Mouse (Mus musculus): ENCODE data around the gene Dnah11. TPM values are rescaled to one million over a fixed set of nuclear protein-coding genes. Genes with fewer than 3 reads are reported as not detected.

The Dnah11 gene
- polyA plus RNA-seq (2014; fragmentation: Illumina TruSeq; extraction: RNeasy Lipid Tissue Mini Kit (QIAGEN cat#74804); ENCODE audit: low read depth, low replicate concordance): 0.28 TPM

DNA sequence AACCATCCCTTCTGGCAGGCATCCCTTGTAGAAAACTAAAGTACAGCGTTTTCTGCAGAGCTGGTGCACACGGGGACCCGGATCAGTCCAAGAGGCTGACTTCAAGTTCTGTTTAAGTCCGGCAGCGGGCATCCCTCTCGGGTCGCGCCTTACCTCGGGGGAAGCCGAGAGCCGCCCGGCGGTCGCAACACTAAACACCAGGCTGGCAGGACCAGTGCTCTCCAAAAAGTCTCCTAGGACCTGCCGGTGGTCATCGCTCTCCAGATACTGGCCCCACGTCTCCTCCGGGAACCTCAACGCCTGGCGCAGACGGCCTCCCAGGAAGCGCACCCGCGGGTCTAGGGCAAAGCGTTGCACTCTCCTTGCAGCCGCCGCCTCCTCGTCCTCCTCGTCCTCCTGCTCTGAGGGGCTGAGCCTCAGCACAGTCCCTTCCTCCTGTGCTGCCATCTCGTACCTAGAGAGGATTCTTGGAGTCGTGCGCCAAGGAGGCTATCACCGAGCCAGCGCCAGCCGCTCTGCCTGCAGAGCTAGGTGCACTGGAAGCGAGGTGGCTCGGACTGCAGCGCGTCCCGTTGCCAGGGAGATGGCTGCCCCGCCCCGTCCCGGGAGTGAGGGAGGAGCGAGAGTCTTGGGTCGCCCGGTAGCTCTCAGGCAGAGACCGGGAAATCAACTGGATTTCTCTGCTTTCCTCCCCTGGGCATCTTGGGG, at the start of gene Dnah11:
Dnah11 (minus strand) TSS at position 658 of the 708 bp plus-strand sequence.

Other genes with a start within 250 kb of the Dnah11 start
- gene Sp4, start 102.4 kb upstream of the Dnah11 start, polyA plus RNA-seq (2014; fragmentation: Illumina TruSeq; extraction: RNeasy Lipid Tissue Mini Kit (QIAGEN cat#74804); ENCODE audit: low read depth, low replicate concordance): 7.0 TPM